Mouse (Mus musculus): ENCODE results near the gene Cep170.

The Cep170 gene

DNA sequence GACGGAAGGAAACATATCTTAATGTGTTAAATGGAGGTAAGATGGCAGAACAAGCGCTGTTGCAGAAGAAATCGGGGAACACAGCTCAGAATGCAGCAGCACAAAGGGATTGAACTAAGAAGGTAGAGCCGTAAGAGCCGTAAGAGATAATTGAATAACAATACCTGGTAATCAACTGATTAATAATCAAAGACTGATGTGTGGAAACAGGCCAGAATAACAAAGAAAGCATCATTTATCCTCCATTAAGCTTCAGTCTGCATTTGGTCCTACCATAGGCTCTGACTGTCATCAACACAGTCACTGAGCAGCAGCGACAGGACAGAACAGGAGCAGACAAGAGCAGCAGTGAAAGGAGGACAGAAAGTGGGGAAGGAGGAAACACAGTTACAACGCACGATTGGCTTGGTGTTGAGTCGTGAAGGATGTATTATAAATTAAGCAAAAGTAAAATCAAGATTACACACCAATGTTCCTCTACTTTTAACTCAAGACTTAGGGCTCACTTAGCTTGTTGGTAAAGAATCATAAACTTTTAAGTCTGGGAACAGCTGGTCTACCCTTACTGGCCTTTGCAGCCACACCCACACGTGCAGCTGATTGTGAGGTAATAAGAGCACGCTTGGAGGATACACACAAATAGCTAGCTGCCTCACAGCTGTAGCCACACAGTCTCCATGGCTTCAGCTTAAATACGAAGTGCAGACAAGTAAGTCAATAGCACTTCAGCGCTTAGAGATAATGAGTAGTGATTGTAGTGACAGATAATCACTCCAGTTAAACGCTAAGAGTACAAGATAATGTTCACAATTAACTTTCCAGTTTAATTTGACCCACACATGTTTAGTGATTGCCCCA is 59.8 kb downstream of the Cep170 start:
- CTCF ChIA-PET = no interaction called here

DNA sequence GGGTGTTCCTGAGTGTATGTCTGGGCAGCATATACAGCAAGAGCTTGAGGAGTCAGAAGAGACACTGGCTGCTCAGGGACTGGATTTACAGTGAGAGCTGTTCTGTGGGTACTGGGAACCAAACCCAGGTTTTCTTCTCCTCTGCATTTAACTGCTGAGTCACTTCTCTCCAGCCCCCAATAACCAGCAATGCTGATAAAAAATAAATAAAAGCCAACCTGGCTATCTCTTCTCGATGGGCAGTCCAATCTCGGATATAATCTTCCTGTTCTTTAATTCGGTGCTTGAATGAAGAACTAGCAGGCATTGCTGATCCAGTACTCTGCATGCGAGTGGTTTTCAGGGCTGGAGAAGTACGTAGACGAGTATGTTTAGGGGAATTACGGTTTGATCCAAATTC is 64.2 kb downstream of the Cep170 start:
- CTCF ChIA-PET = no interaction called here

DNA sequence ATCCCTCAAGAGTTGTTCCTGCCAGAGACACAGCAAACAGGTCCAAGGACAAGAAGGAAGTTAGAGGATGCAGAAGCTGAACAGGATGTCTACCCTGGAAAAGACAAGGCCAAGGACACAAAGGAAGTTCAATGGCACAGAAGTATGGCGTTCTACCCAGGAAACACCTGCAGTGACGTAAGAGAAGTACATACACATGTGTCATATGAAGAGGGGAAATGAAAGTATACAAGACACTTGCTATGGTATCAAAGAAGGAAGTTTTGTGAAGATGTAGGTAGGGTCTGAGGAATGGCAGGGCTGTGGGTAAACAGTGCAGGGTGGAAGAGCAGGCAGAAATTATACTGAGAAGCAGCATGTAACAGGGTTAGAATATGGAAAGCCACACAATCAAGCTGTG is 81.0 kb downstream of the Cep170 start:
- CTCF ChIA-PET = no interaction called here

DNA sequence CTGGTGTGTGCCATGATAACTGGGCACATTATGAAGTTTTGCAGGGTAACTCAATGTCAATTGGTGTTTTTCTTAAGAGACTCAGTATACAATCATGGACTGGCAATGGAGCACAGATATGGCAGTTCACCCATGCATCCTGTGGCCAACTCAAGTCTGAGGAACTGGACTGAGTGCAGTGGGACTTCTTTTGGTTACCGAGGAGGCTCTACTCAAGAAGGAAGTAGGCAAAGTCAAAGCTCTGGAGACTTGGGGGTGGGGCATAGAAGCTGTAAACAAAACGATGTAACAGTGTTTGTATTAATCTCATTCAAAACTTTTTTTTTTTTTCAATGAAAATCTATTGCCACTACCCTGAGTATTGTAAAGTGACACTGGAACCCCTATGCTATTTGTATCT is 83.3 kb downstream of the Cep170 start:
- CTCF ChIA-PET = no interaction called here

DNA sequence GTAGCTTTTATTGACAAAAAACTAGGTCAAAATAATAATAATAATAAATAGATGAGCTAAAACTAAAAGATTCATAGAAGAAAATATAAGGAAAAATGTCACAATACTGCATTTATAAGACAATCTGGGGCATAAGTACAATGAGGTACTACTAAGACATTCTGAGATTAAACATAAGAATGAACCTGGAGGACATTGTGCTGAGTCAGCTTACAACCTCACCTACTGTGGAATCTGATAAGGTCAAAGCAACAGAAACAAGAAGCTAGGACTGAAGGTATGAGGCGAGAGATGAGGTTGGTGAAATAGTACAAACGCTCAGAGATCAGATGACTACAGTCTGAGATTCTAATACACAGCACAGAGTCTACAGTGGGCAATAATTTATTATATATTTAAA is 86.5 kb downstream of the Cep170 start:
- CTCF ChIA-PET = no interaction called here

DNA sequence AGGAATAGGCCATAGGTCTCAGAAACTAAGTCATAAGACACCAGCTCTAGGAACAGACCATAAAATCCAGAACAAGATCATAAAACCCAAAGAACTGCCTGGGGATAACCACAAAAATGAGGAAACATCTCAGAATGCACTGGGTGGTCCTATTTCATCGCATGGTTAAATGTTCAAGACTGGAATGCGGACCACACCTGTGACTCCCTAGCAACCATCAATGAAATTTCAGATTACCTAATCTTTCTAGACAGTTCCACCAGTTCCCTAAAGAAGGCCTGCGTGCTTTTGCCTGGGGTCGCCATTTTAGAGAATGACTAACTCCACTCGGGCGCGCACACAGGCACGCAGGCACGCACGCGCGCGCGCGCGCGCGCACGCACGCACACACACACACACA is 89.1 kb downstream of the Cep170 start:
- CTCF ChIA-PET = no interaction called here

DNA sequence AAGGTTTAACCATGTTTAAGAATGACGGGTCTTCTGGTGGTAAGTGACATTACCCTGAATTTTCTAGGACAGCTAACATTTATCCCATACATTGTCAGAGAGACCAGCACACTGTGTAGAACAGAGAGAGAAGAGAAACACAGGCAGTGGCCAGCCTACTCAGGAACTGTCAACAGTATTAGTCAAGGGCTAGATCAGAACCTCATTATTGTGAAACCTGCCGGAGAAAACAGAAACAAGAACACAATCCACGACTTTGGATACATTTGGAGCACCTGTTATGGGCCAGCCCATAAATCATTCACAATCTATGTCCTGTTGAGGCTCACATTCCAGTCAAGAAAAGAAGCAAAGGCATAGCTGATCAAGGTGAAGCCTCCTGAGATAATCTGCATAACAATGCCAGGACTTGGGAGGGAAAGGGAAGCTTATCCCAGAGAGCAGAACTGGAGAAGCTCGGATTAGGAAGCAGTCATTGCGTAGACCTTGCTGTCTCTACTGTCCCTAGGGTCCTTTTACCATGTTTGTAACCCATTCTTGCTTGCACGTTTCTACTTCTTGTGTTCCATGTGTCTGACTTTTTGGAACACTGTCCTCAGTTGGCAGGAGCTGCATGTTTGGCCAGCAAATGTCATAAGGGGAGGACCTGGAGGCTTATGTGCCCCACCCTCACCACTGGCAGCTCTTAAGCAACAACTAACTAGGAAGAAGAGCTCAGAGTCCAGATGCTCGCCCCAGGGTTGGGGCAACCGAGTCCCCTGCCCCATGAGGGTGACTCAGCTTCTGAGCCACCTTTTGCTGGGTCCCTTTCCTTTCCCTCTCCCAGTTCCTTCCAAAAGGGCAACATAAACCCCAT is 89.8 kb downstream of the Cep170 start:
- CTCF ChIA-PET = no interaction called here

DNA sequence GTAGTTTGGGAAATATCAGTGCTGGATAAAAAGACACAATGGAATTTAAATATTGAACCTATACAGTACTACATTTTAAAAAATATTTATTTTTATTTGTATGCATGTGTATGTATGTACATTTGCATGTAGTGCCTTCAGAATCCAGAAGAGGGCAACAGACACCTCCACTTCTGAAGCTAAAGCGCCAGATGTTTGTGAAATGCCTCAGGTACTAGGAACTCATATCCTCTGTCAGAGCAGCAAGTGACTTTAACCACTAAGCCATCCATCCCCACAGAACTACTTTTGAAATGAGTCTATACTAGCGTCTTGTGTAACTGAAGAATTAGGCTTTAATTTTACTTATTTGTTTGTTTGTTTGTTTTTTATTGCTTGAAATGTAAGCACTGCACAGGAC is 101.4 kb downstream of the Cep170 start:
- CTCF ChIA-PET = interaction anchor here (0.7 kb wide), 1 partner anchor 1813 kb away, joined by 3 read pairs; no protein-coding TSS in a partner anchor

DNA sequence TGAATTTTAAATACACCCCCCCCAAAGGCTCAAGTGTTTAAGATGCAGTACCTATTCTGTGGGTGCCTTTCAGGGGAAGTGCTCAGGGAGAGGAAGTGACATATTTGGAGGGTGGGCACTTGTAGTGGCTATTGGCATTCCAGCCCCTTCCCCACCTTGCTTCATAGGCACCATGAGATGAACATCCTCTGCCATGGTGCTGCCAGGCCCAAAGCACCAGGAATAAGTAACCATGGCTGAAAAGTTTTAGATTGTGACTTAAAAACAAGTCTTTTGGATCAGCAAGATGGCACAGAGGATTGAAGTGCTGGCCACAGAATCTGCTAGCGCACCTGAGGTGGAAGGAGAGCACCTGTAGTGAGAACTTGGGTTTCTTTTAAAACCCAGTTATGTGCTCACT is 113.6 kb downstream of the Cep170 start:
- CTCF ChIA-PET = no interaction called here

DNA sequence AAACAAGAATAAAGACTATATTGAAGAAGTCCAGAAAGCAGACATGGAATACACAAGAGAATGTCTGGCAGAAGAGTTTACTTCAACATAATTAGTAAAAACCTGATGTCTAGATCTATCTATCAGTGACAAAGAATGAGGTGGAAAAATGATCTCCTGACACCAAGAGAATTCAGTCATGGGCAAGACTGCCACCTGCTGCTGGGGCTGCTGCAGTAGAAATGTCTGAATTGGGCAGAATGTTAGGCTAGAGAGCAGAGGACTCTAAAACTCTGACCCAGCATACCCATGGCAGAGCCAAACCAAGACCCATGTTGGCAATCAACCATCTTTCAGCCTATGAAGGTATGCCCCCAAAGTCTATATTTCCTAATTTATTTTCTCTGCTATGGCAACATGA is 114.1 kb downstream of the Cep170 start:
- CTCF ChIA-PET = no interaction called here

DNA sequence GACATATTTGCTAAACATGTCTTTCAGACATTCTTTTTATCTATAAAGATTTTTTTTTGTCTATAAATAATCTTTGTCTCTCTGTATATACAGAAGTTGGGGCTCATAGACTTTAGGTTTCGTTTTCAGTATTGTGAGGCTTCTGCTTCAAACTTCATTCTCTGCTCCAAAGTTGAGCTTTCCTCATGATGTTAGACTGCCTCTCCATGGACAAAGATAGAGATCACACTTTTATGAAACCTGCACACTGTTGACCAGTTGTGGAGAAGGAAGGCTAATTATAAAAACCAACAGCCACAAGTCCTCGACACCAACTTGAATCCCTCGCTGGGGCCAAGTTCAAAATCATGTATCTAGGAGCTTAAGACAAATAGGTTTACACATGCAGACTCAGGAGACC is 115.2 kb downstream of the Cep170 start:
- CTCF ChIA-PET = no interaction called here

DNA sequence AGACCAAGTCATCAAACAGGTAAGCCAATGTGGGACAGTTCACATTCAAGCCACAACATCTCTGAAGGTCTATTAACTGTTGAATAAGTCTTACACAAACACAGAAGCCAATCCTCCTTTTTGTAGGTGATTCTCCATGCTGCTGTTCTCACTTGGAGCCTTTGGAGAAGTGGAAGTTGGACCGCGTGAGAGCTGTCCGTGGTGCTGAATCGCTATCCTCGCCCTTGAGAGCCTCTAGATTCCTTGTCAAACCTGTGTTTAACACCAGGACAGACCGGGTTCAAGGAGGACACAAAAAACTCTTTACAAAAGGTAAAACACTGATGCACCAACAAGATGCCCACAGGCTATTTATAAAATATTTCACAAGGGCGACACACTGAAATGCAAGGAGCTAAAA is 116.8 kb downstream of the Cep170 start:
- CTCF ChIA-PET = no interaction called here

DNA sequence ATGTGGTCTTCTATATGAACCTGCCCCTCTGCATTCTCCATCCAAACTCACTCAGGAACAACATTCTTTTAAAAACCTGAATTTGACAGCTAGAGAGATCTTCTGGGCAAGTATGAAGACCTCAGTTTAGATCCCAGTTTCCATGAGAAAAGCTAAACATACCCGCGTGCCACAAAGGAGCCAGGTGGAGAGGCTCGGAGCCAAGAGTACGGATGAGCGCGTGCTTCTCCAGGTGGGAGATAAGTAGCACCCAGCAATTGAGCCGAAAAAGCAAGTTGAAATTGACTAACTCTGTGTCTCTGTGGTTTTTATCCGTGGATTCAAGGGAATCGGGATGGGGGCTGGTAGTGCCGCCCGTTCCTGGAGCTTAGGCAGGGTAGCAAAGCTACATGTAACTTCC is 122.8 kb downstream of the Cep170 start:
- CTCF ChIA-PET = no interaction called here

DNA sequence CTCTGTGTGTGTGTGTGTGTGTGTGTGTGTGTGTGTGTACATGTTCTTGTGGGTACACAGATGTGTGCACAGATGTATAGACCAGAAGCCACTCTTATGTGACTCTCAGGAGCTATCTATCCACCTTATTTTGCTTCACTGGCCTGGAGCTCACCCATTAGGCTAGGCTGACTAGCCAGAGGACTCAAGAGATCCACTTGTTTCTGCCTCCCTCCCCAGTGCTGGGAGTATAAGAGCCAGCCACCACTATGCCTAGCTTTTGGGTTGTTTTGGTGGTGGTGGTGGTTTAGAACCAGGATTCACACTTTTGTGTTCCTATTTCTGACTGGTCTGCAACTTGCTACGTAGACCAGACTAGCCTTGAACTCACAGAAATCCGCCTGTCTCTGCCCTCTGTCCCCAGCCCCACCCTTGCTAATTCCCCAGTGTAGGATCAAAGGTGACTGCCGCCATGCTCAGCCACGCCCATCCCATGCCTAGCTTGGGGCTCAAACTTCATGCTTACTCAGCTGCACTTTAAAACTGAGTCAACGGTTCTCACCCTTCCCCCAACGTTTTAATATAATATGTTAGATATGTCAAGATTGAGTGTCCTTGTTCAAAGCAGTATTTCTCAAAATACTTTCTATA is 125.5 kb downstream of the Cep170 start:
- CTCF ChIA-PET = no interaction called here
